Mouse (Mus musculus) G1E (cell line): ENCODE measurements around the gene Cox20.
"Not testable (repeated sequence)": the region's sequence is repeated elsewhere in the genome, so short reads cannot be mapped to it uniquely, and the experiment has no call there.

Source experiments
- CTCF ChIP-seq: IDR thresholded peaks from 2 replicates; pipeline ENCODE4 v1.5.1; 2012; ENCODE audit warnings: low read depth, low read length, inconsistent platforms, mixed read lengths
- GATA1 ChIP-seq: IDR thresholded peaks from 2 replicates; pipeline ENCODE4 v1.6.1; 2012; ENCODE audit warnings: borderline replicate concordance, low read length, inconsistent platforms, mixed read lengths
- TAL1 ChIP-seq: conservative IDR thresholded peaks from 2 replicates; pipeline ENCODE4 v1.6.1; 2012; ENCODE audit warnings: low read depth, low read length, inconsistent platforms, mixed read lengths

DNA sequence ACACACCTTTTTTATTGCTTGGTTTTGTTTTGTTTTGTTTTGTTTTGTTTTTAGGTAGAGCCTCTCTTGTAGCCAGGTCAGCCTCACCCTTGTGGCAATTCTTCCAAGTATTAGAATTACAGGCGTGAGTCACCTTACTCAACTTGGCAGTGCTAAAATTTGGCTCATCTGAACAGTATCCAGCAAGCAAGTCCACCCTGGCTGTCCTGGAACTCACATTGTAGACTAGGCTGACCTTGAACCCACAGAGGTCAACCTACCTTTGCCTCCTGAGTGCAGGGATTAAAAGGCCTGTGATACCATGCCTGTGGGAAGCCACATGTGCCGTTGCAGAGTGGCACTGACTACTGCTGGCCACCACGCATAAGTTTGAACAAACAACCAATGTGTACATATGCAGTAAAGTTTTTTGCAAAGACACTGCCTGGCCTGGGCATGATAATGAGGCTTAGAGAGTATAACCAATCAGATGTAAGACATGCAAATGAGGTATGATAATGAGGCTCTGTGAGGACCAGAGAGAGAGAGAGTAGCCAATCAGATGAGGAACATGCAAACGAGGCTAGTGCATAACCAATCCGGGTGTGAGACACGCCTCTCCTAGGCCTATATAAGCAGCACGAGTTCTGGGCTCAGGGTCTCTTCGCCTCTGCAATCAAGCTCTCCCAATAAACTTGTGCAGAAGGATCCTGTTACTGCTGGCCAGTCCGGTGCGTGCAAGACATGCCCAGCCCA lies 25.3 kb downstream of the Cox20 start:
- TF ChIP-seq CTCF, GATA1, TAL1: not testable (repeated sequence)
